Mouse (Mus musculus): ENCODE measurements around the gene Uap1.

Gene Uap1

GRCm38 (mm10) chr1:170174814-170175332 lies at the start of gene Uap1:
Gene Uap1, minus strand, starts transcription at chr1:170174957.
- DNase-seq (ENCODE audit: low read depth) = peak; percentile 95

GRCm38 (mm10) chr1:170223276-170223675 lies 48.5 kb upstream of the Uap1 start:
- no peak for DNase-seq (ENCODE audit: low read depth)

- DNase-seq (ENCODE audit: low read depth) = no peak
Measured at GRCm38 (mm10) chr1:170220351-170220750, 45.6 kb upstream of the Uap1 start.

- peak; percentile 47 for DNase-seq (ENCODE audit: low read depth)
Measured at GRCm38 (mm10) chr1:170218091-170218884, 43.5 kb upstream of the Uap1 start.

- no peak for DNase-seq (ENCODE audit: low read depth)
Measured at GRCm38 (mm10) chr1:170215590-170215989, 40.8 kb upstream of the Uap1 start.

- peak; percentile 48 for DNase-seq (ENCODE audit: low read depth)
Measured at GRCm38 (mm10) chr1:170214757-170215522, 40.2 kb upstream of the Uap1 start, which contains the start of gene Uhmk1. Gene Uhmk1, minus strand, starts transcription at chr1:170215397.

- no peak for DNase-seq (ENCODE audit: low read depth)
Measured at GRCm38 (mm10) chr1:170214383-170214756, 39.6 kb upstream of the Uap1 start.

GRCm38 (mm10) chr1:170213181-170213879 lies 38.6 kb upstream of the Uap1 start:
- no peak for DNase-seq (ENCODE audit: low read depth)

GRCm38 (mm10) chr1:170206395-170206794 lies 31.6 kb upstream of the Uap1 start:
- DNase-seq (ENCODE audit: low read depth) = no peak

GRCm38 (mm10) chr1:170200379-170200778 lies 25.6 kb upstream of the Uap1 start:
- DNase-seq (ENCODE audit: low read depth) = no peak

GRCm38 (mm10) chr1:170196211-170196610 lies 21.5 kb upstream of the Uap1 start:
- DNase-seq (ENCODE audit: low read depth) = no peak

- DNase-seq (ENCODE audit: low read depth) = no peak
Measured at GRCm38 (mm10) chr1:170191925-170192324, 17.2 kb upstream of the Uap1 start.

GRCm38 (mm10) chr1:170190225-170190624 lies 15.5 kb upstream of the Uap1 start:
- no peak for DNase-seq (ENCODE audit: low read depth)

- no peak for DNase-seq (ENCODE audit: low read depth)
Measured at GRCm38 (mm10) chr1:170188601-170189000, 13.8 kb upstream of the Uap1 start.

- DNase-seq (ENCODE audit: low read depth) = no peak
Measured at GRCm38 (mm10) chr1:170186531-170186930, 11.8 kb upstream of the Uap1 start.

GRCm38 (mm10) chr1:170185137-170185536 lies 10.4 kb upstream of the Uap1 start:
- no peak for DNase-seq (ENCODE audit: low read depth)

GRCm38 (mm10) chr1:170182706-170183105 lies 7.9 kb upstream of the Uap1 start:
- no peak for DNase-seq (ENCODE audit: low read depth)

GRCm38 (mm10) chr1:170176661-170177239 lies 2.0 kb upstream of the Uap1 start:
- no peak for DNase-seq (ENCODE audit: low read depth)

- no peak for DNase-seq (ENCODE audit: low read depth)
Measured at GRCm38 (mm10) chr1:170175848-170176247, 1.1 kb upstream of the Uap1 start.

- no peak for DNase-seq (ENCODE audit: low read depth)
Measured at GRCm38 (mm10) chr1:170173991-170174813, 555 bp downstream of the Uap1 start.

GRCm38 (mm10) chr1:170167781-170168180 lies 7.0 kb downstream of the Uap1 start:
- no peak for DNase-seq (ENCODE audit: low read depth)

All from c-Kit-positive CD71-negative TER-119-negative erythroid progenitor cells, embryonic 14.5 days (primary cell).